Mouse (Mus musculus) left cerebral cortex, adult 9 months (tissue): ENCODE results near the gene Hs3st5.
"Not testable (repeated sequence)": the region's sequence is repeated elsewhere in the genome, so short reads cannot be mapped to it uniquely, and the experiment has no call there.

ENCODE experiments used
- DNase-seq, 2 experiments: peaks; one replicate each; pipeline ENCODE4 v3.0.0; 2022; ENCODE audit warnings: low spot score in 2 of 2

Hs3st5 gene

GRCm38 (mm10) chr10:36557673-36558072, 51.1 kb downstream of the Hs3st5 start:
- DNase-seq: no peak

- DNase-seq: no peak
These were observed 52.1 kb downstream of the Hs3st5 start for GRCm38 (mm10) chr10:36558736-36559135.

- no peak for DNase-seq
These were observed 60.6 kb downstream of the Hs3st5 start for GRCm38 (mm10) chr10:36567258-36567657.

- DNase-seq: no peak
These were observed 65.9 kb downstream of the Hs3st5 start for GRCm38 (mm10) chr10:36572540-36572939.

GRCm38 (mm10) chr10:36578375-36579145, 71.9 kb downstream of the Hs3st5 start:
- no peak for DNase-seq

- no peak for DNase-seq
These were observed 103.8 kb downstream of the Hs3st5 start for GRCm38 (mm10) chr10:36610400-36610799.

DNA sequence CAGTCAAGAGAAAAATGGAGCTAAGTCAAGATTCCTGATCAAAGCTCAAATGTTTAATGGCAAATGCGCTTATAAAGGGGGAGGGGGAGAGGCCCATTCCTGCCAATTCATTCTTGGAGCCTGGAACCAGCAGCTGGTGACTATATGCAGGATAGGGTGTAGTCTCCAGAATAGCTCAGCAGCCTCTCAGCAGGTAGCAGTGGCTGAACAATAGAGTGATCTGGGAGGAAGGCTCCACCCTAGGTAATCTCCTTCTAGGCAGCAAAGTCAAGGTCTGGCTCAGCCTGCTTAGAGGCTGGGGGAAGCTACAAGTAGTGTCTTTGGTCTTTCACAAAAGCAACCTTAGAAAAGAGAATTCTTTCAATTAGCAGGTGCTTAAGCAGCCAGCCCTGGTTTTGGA, 104.8 kb downstream of the Hs3st5 start:
- not testable (repeated sequence) for DNase-seq

GRCm38 (mm10) chr10:36623037-36623436, 116.4 kb downstream of the Hs3st5 start:
- no peak for DNase-seq

GRCm38 (mm10) chr10:36627952-36628351, 121.3 kb downstream of the Hs3st5 start:
- DNase-seq: no peak

GRCm38 (mm10) chr10:36631746-36632145, 125.1 kb downstream of the Hs3st5 start:
- no peak for DNase-seq

DNA sequence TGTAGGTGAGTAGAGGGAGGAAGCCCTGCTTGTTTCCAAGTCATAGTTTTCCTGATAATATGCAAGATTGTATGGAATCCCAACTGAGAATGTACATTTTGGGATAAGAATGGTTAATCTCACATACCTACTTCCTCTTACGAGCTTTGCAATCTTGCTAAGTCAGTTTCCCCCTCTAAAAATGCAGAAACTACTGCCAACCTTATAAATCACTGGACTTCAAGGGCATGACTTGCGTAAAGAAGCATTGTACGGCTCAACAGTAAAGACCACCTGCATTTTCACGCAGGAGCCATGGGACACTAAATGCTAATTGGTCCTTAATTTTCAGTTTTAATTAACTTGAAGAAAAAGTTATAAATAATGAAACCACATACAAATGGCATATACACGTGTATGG, 144.0 kb downstream of the Hs3st5 start:
- no peak for DNase-seq

- DNase-seq: no peak
These were observed 207.4 kb downstream of the Hs3st5 start for GRCm38 (mm10) chr10:36713974-36714373.

GRCm38 (mm10) chr10:36726239-36726638, 219.6 kb downstream of the Hs3st5 start:
- DNase-seq: no peak

DNA sequence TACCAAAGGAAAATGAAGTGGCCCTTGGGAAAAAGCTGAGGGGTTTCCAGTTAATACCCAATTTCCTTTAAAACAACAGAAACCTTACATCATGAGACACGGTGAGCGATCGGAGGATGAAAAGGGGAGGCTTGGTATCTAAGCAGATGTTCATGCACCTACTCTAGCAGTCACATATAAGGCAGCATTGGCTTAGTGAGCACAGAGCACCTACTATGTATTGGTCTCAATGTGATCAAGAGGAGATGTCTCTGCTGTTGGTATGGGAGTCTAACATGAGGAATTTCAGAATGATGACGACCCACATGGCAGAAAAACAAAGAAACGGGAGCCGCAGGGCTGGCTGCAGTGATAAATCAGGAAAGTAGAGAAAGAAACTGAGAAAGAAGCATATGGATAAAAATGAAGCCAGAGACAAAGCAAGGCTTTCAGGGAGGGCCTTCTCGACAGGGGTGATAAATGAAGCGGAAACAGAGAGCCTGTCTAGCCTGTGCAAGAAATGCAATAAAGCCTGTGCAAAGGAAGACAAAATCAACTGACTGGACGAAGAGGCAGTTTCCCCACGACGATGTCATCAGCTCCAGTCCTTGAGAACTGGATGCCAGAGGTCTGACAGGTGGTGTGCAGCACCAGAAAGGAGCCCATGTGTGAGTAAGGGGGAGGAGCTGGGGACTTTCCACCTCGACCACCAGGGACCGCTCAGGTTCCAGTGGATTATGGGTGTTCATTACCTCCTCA, 222.9 kb downstream of the Hs3st5 start:
- DNase-seq: no peak

- no peak for DNase-seq
These were observed 232.8 kb downstream of the Hs3st5 start for GRCm38 (mm10) chr10:36739375-36739774.

- no peak for DNase-seq
These were observed 243.4 kb downstream of the Hs3st5 start for GRCm38 (mm10) chr10:36750021-36750420.

- no peak for DNase-seq
These were observed 247.9 kb downstream of the Hs3st5 start for GRCm38 (mm10) chr10:36754471-36754870.

- no peak for DNase-seq
These were observed 267.0 kb downstream of the Hs3st5 start for GRCm38 (mm10) chr10:36773595-36773994.

GRCm38 (mm10) chr10:36774898-36775297, 268.3 kb downstream of the Hs3st5 start:
- DNase-seq: no peak

- DNase-seq: no peak
These were observed 275.0 kb downstream of the Hs3st5 start for GRCm38 (mm10) chr10:36781641-36782040.

DNA sequence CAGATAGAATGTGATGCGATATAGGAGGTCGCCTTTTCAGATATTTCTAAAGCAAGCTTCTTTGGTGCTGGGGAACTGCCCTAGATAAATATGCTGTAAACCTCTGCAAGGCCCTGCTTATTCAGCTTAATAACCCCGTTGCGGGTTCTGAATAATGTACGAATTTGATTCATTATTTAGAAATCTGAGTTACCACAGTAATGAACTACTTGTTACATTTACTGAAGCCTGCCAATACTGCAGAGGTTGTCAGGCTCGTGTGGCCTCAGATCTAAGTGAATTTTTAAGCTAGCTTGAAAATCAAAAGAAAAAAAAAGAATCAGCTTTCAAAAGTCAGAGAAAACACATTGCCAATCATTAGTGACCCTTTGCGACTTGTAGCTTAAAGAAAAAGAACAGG, 280.4 kb downstream of the Hs3st5 start:
- no peak for DNase-seq

DNA sequence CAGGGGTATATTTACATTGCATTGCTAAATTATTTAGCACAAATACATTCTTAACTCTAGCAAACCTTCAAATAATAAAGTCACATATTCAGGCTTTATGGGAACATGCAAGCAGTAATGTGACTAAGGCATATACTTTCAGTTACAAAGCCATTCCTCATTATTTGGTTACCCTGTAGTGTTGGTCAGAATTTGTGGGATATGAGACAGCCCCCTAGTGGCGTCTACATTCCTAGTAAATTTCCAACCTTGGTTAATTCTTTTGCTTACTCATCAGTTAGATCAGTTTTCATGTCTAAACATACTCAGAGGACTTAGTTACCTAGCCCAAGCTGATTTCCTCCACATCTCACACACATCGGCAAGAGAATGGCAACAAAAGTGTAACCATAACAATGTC, 285.2 kb downstream of the Hs3st5 start:
- DNase-seq: peak in 1 of 2 experiments; percentile 28

DNA sequence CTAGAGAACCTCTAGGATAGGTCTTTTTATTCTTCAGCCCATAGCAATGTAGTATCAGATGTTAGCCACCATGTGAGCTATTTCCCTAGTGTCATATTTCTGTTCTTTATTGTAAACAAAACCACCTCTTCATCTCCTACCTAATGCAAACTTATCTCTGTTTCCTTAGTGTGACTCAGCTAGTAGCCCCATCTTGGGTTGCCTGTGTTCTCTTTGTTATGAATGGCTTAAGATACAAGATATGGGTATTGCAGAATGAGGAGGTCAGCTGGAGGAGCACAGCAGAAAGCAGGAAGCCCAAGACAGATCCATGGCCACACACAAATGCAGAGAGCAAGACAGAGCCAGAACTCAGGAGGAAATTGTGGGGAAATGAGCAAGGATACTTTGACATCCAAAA, 288.7 kb downstream of the Hs3st5 start:
- DNase-seq: no peak
